Mouse (Mus musculus) bone marrow macrophage, adult 2 months (primary cell): Measurements from ENCODE around the gene Sept7.

Experiments used
- CTCF ChIP-seq: IDR thresholded peaks from 2 replicates; pipeline ENCODE4 v1.5.1; 2012; ENCODE audit warnings: low read depth, mild to moderate bottlenecking, low read length, moderate library complexity
- POLR2A ChIP-seq: IDR thresholded peaks from 2 replicates; pipeline ENCODE4 v1.6.1; 2012; ENCODE audit warnings: mild to moderate bottlenecking, low read depth, low read length, borderline replicate concordance

- TF ChIP-seq POLR2A: no peak
- TF ChIP-seq CTCF: no peak
Observed at GRCm38 (mm10) chr9:25262087-25262486, 9.8 kb downstream of the Sept7 start.
